Comparison of ENCODE assay signal across 15 mouse cellular contexts in genomic region chr4:135703497-135703896, GRCm38 (mm10). TPM values are rescaled to one million over a fixed set of nuclear protein-coding genes. Genes with fewer than 3 reads are reported as not detected.
"Had no signal": no experiment of that assay in that cellular context is flagged by ENCODE, and none has a peak within 500 bp of the region (broad histone marks: within the 10 kb centered on the region; RNA-seq: fewer than 3 reads in every experiment).

No protein-coding gene starts in this region.

- DNase-seq: lung, postnatal 14 days; right cerebral cortex, adult 18-20 months; right cerebral cortex, postnatal 25 days; thymus, postnatal 36 days had no signal

- H3K27me3 ChIP-seq: limb, embryonic 12.5 days; lung, embryonic 15.5 days; neural tube, embryonic 15.5 days had no signal

- H3K9me3 ChIP-seq: limb, embryonic 12.5 days; lung, embryonic 15.5 days; midbrain, embryonic 13.5 days; neural tube, embryonic 15.5 days had no signal

- H3K36me3 ChIP-seq: limb, embryonic 12.5 days; lung, embryonic 15.5 days; midbrain, embryonic 13.5 days; neural tube, embryonic 15.5 days had no signal

- H3K4me2 ChIP-seq: limb, embryonic 12.5 days; lung, embryonic 15.5 days; midbrain, embryonic 13.5 days; neural tube, embryonic 15.5 days had no signal

- H3K27ac ChIP-seq: kidney, postnatal 0 days; limb, embryonic 12.5 days; lung, embryonic 15.5 days; midbrain, embryonic 13.5 days; neural tube, embryonic 15.5 days had no signal

- H3K9ac ChIP-seq: limb, embryonic 12.5 days; lung, embryonic 15.5 days; midbrain, embryonic 13.5 days; neural tube, embryonic 15.5 days had no signal

- H3K4me1 ChIP-seq: lung, embryonic 15.5 days; midbrain, embryonic 13.5 days; neural tube, embryonic 15.5 days had no signal

- ATAC-seq: intestine, embryonic 16.5 days; midbrain, embryonic 13.5 days had no signal

- H3K4me3 ChIP-seq: limb, embryonic 12.5 days; lung, embryonic 15.5 days; midbrain, embryonic 13.5 days; myocyte; neural tube, embryonic 15.5 days had no signal

RNA-seq across cellular contexts. Expression of gene Ifnlr1, which starts 17.4 kb away (rescaled TPM):
- polyA plus RNA-seq: myocyte had no signal

RNA-seq across cellular contexts. Expression of gene Il22ra1, which starts 24.5 kb away (rescaled TPM):
- total RNA-seq: layer of hippocampus, adult 18-20 months; megakaryocyte-erythroid progenitor cell, adult 5-6 weeks had no signal
- polyA plus RNA-seq: limb, embryonic 12.5 days; midbrain, embryonic 13.5 days; neural tube, embryonic 11.5 days; neural tube, embryonic 15.5 days; thymus, postnatal 0 days had no signal

RNA-seq across cellular contexts. Expression of gene Myom3, which starts 56.0 kb away (rescaled TPM):
- total RNA-seq: megakaryocyte-erythroid progenitor cell, adult 5-6 weeks had no signal
